Mouse (Mus musculus): ENCODE results near the gene Mymx. TPM values are rescaled to one million over a fixed set of nuclear protein-coding genes. Genes with fewer than 3 reads are reported as not detected.
A peak's percentile ranks its signal among the peaks of the same experiment; 100 is the strongest.

Gene Mymx
- polyA plus RNA-seq, 2 experiments: 37.8 to 53.5 TPM

GRCm38 (mm10) chr17:45573780-45574123 is 28.1 kb downstream of the Mymx start:
- H3K4me2 ChIP-seq (replicated peaks; ENCODE audit: low read depth, low read length, severe bottlenecking): peak overlapping the region; percentile 73
- peaks cover 10% of the 10 kb centered on the region for H3K4me1 ChIP-seq (ENCODE audit: control insufficient read depth, insufficient read depth, low read length)

GRCm38 (mm10) chr17:45573087-45573779 is 28.7 kb downstream of the Mymx start, which contains the start of gene Hsp90ab1:
Gene Hsp90ab1, minus strand, starts transcription at chr17:45573271.
- Histone ChIP-seq H3K9me3 (ENCODE audit: control insufficient read depth, low read length) (no peaks in the 10 kb centered on the region), H3K4me2 (replicated peaks; ENCODE audit: low read depth, low read length, severe bottlenecking) (peak within 1 kb of the TSS; percentile 73), H3K36me3 (ENCODE audit: control insufficient read depth, insufficient read depth, low read length) (peaks cover 40% of the 10 kb centered on the region), H3K27ac (replicated peaks; ENCODE audit: low read depth, low read length) (peak within 1 kb of the TSS; percentile 97), H3K9ac (ENCODE audit: low read depth, low read length, severe bottlenecking) (peak within 1 kb of the TSS; percentile 98), H3K27me3 (ENCODE audit: control insufficient read depth, insufficient read depth, low read length) (no peaks in the 10 kb centered on the region), H3K4me1 (ENCODE audit: control insufficient read depth, insufficient read depth, low read length) (peaks cover 10% of the 10 kb centered on the region), H3K4me3 (replicated peaks; ENCODE audit: low read length) (peak within 1 kb of the TSS; percentile 96)
- DNase-seq (ENCODE audit: low spot score): peak; percentile 94
- peak; percentile 98 for TF ChIP-seq POLR2A (IDR thresholded peaks at IDR 0.05; ENCODE audit: borderline replicate concordance, extremely low read depth, insufficient read depth, insufficient read length)
- ATAC-seq (ENCODE audit: low FRiP score, low read depth): peak; percentile 85
- 3% methylated on average over 41 of the region's 41 CpGs for WGBS

More at GRCm38 (mm10) chr17:45573780-45574123, 28.1 kb downstream of the Mymx start:
- Histone ChIP-seq H3K9ac (ENCODE audit: low read depth, low read length, severe bottlenecking) (peak overlapping the region; percentile 98), H3K4me3 (replicated peaks; ENCODE audit: low read length) (peak overlapping the region; percentile 96), H3K9me3 (ENCODE audit: control insufficient read depth, low read length) (no peaks in the 10 kb centered on the region), H3K36me3 (ENCODE audit: control insufficient read depth, insufficient read depth, low read length) (peaks cover 35% of the 10 kb centered on the region), H3K27me3 (ENCODE audit: control insufficient read depth, insufficient read depth, low read length) (no peaks in the 10 kb centered on the region), H3K27ac (replicated peaks; ENCODE audit: low read depth, low read length) (peak overlapping the region; percentile 97)
- DNase-seq (ENCODE audit: low spot score): peak; percentile 98
- TF ChIP-seq POLR2A (IDR thresholded peaks at IDR 0.05; ENCODE audit: borderline replicate concordance, extremely low read depth, insufficient read depth, insufficient read length): no peak
- ATAC-seq (ENCODE audit: low FRiP score, low read depth): peak; percentile 79
- WGBS: 0% methylated on average over 18 of the region's 18 CpGs

GRCm38 (mm10) chr17:45572103-45573086 is 29.5 kb downstream of the Mymx start:
- H3K27me3 ChIP-seq (ENCODE audit: control insufficient read depth, insufficient read depth, low read length): no peaks in the 10 kb centered on the region
- peak overlapping the region; percentile 97 for H3K27ac ChIP-seq (replicated peaks; ENCODE audit: low read depth, low read length)
- TF ChIP-seq POLR2A (IDR thresholded peaks at IDR 0.05; ENCODE audit: borderline replicate concordance, extremely low read depth, insufficient read depth, insufficient read length): no peak
- peaks cover 49% of the 10 kb centered on the region for H3K36me3 ChIP-seq (ENCODE audit: control insufficient read depth, insufficient read depth, low read length)
- ATAC-seq (ENCODE audit: low FRiP score, low read depth) (peak; percentile 41), DNase-seq (ENCODE audit: low spot score) (peak; percentile 91)
- H3K9ac ChIP-seq (ENCODE audit: low read depth, low read length, severe bottlenecking): peak overlapping the region; percentile 98
- H3K4me2 ChIP-seq (replicated peaks; ENCODE audit: low read depth, low read length, severe bottlenecking): peak overlapping the region; percentile 73
- peak overlapping the region; percentile 96 for H3K4me3 ChIP-seq (replicated peaks; ENCODE audit: low read length)
- under 1% methylated on average over 38 of the region's 57 CpGs for WGBS
- no peaks in the 10 kb centered on the region for H3K9me3 ChIP-seq (ENCODE audit: control insufficient read depth, low read length)
- H3K4me1 ChIP-seq (ENCODE audit: control insufficient read depth, insufficient read depth, low read length): peaks cover 10% of the 10 kb centered on the region

GRCm38 (mm10) chr17:45569999-45570398 is 31.9 kb downstream of the Mymx start:
- Histone ChIP-seq H3K36me3 (ENCODE audit: control insufficient read depth, insufficient read depth, low read length) (peaks cover 64% of the 10 kb centered on the region), H3K27ac (replicated peaks; ENCODE audit: low read depth, low read length) (no peak overlapping the region), H3K9me3 (ENCODE audit: control insufficient read depth, low read length) (no peaks in the 10 kb centered on the region), H3K27me3 (ENCODE audit: control insufficient read depth, insufficient read depth, low read length) (no peaks in the 10 kb centered on the region), H3K4me1 (ENCODE audit: control insufficient read depth, insufficient read depth, low read length) (peaks cover 17% of the 10 kb centered on the region), H3K4me3 (replicated peaks; ENCODE audit: low read length) (no peak overlapping the region), H3K4me2 (replicated peaks; ENCODE audit: low read depth, low read length, severe bottlenecking) (no peak overlapping the region), H3K9ac (ENCODE audit: low read depth, low read length, severe bottlenecking) (no peak overlapping the region)
- no peak for ATAC-seq (ENCODE audit: low FRiP score, low read depth)
- WGBS: 84% methylated on average over 4 of the region's 4 CpGs
- DNase-seq (ENCODE audit: low spot score): no peak
- no peak for TF ChIP-seq POLR2A (IDR thresholded peaks at IDR 0.05; ENCODE audit: borderline replicate concordance, extremely low read depth, insufficient read depth, insufficient read length)

GRCm38 (mm10) chr17:45568990-45569389 is 32.9 kb downstream of the Mymx start:
- Histone ChIP-seq H3K4me2 (replicated peaks; ENCODE audit: low read depth, low read length, severe bottlenecking) (no peak overlapping the region), H3K36me3 (ENCODE audit: control insufficient read depth, insufficient read depth, low read length) (peaks cover 64% of the 10 kb centered on the region), H3K4me3 (replicated peaks; ENCODE audit: low read length) (no peak overlapping the region), H3K4me1 (ENCODE audit: control insufficient read depth, insufficient read depth, low read length) (peaks cover 18% of the 10 kb centered on the region; the same call in 1 of the 2 replicates), H3K27me3 (ENCODE audit: control insufficient read depth, insufficient read depth, low read length) (no peaks in the 10 kb centered on the region), H3K9ac (ENCODE audit: low read depth, low read length, severe bottlenecking) (no peak overlapping the region), H3K9me3 (ENCODE audit: control insufficient read depth, low read length) (no peaks in the 10 kb centered on the region), H3K27ac (replicated peaks; ENCODE audit: low read depth, low read length) (no peak overlapping the region)
- 83% methylated on average over 12 of the region's 12 CpGs for WGBS
- ATAC-seq (ENCODE audit: low FRiP score, low read depth) (no peak), DNase-seq (ENCODE audit: low spot score) (no peak)
- TF ChIP-seq POLR2A (IDR thresholded peaks at IDR 0.05; ENCODE audit: borderline replicate concordance, extremely low read depth, insufficient read depth, insufficient read length): no peak
